Mouse (Mus musculus): ENCODE results near the gene Prmt8. TPM values are rescaled to one million over a fixed set of nuclear protein-coding genes. Genes with fewer than 3 reads are reported as not detected.

Prmt8 gene
- total and polyA plus RNA-seq, 3 experiments: not detected

GRCm38 (mm10) chr6:127767201-127767705 lies 2.0 kb downstream of the Prmt8 start:
- Histone ChIP-seq H3K36me3 (ENCODE audit: control insufficient read depth in 1 of 2, insufficient read depth in 2 of 2, low read length in 2 of 2) (no peaks in the 10 kb centered on the region), H3K4me3 (ENCODE audit: control insufficient read depth in 1 of 2, insufficient read depth in 1 of 2, low read depth in 2 of 2, low read length in 2 of 2) (no peak overlapping the region), H3K4me1 (ENCODE audit: control insufficient read depth in 1 of 2, insufficient read depth in 2 of 2, low read length in 2 of 2) (no peaks in the 10 kb centered on the region), H3K27me3 (ENCODE audit: control insufficient read depth in 1 of 2, insufficient read depth in 2 of 2, low read length in 2 of 2) (no peaks in the 10 kb centered on the region), H3K9ac (ENCODE audit: control insufficient read depth, low read depth, low read length, poor library complexity, severe bottlenecking) (no peak overlapping the region), H3K79me2 (ENCODE audit: control insufficient read depth, insufficient read depth, low read length, poor library complexity) (no peaks in the 10 kb centered on the region), H3K9me3 (replicated peaks; ENCODE audit: insufficient read depth, low read length) (no peaks in the 10 kb centered on the region; the same call in 1 of the 2 replicates), H3K27ac (ENCODE audit: control insufficient read depth, low read depth, low read length) (no peak overlapping the region)
- DNase-seq (ENCODE audit: low read depth, low spot score): no peak
- TF ChIP-seq MYB (IDR thresholded peaks at IDR 0.05; ENCODE audit: low read depth, low read length) (no peak), SMC3 (IDR thresholded peaks at IDR 0.05; ENCODE audit: low read depth, low read length) (no peak), ELF1 (IDR thresholded peaks at IDR 0.05; ENCODE audit: low read depth, low read length) (no peak), USF2 (IDR thresholded peaks at IDR 0.05; ENCODE audit: borderline replicate concordance in 1 of 2, insufficient read depth in 1 of 2, low read depth in 1 of 2, low read length in 2 of 2) (no peak), RCOR1 (IDR thresholded peaks at IDR 0.05; ENCODE audit: low read depth, low read length) (no peak), E2F4 (IDR thresholded peaks at IDR 0.05; ENCODE audit: borderline replicate concordance, low read depth, low read length) (no peak), MAFK (IDR thresholded peaks at IDR 0.05; ENCODE audit: borderline replicate concordance, low read depth, low read length) (no peak), GABPA (IDR thresholded peaks at IDR 0.05; ENCODE audit: low read depth, low read length) (no peak)

GRCm38 (mm10) chr6:127766641-127767200 lies 2.6 kb downstream of the Prmt8 start:
- Histone ChIP-seq H3K27ac (ENCODE audit: control insufficient read depth, low read depth, low read length) (no peak overlapping the region), H3K36me3 (ENCODE audit: control insufficient read depth in 1 of 2, insufficient read depth in 2 of 2, low read length in 2 of 2) (no peaks in the 10 kb centered on the region), H3K4me1 (ENCODE audit: control insufficient read depth in 1 of 2, insufficient read depth in 2 of 2, low read length in 2 of 2) (no peaks in the 10 kb centered on the region), H3K9ac (ENCODE audit: control insufficient read depth, low read depth, low read length, poor library complexity, severe bottlenecking) (no peak overlapping the region), H3K9me3 (replicated peaks; ENCODE audit: insufficient read depth, low read length) (no peaks in the 10 kb centered on the region; the same call in 1 of the 2 replicates), H3K4me3 (ENCODE audit: control insufficient read depth in 1 of 2, insufficient read depth in 1 of 2, low read depth in 2 of 2, low read length in 2 of 2) (no peak overlapping the region), H3K79me2 (ENCODE audit: control insufficient read depth, insufficient read depth, low read length, poor library complexity) (no peaks in the 10 kb centered on the region), H3K27me3 (ENCODE audit: control insufficient read depth in 1 of 2, insufficient read depth in 2 of 2, low read length in 2 of 2) (no peaks in the 10 kb centered on the region)
- TF ChIP-seq NELFE (IDR thresholded peaks at IDR 0.05; ENCODE audit: low read depth, low read length) (no peak), MEF2A (IDR thresholded peaks at IDR 0.05; ENCODE audit: extremely low read depth, insufficient replicate concordance, low read depth, low read length, poor library complexity, severe bottlenecking) (no peak), MAX (IDR thresholded peaks at IDR 0.05; ENCODE audit: low read length) (no peak), GABPA (IDR thresholded peaks at IDR 0.05; ENCODE audit: low read depth, low read length) (no peak), NRF1 (IDR thresholded peaks at IDR 0.05; ENCODE audit: insufficient read depth, low read depth, low read length, poor library complexity, severe bottlenecking) (no peak), ZNF384 (IDR thresholded peaks at IDR 0.05; ENCODE audit: low read depth, low read length) (no peak), RCOR1 (IDR thresholded peaks at IDR 0.05; ENCODE audit: low read depth, low read length) (no peak), EP300 (IDR thresholded peaks at IDR 0.05; ENCODE audit: low read depth in 1 of 2, low read length in 2 of 2) (no peak), E2F4 (IDR thresholded peaks at IDR 0.05; ENCODE audit: borderline replicate concordance, low read depth, low read length) (no peak), MAFK (IDR thresholded peaks at IDR 0.05; ENCODE audit: borderline replicate concordance, low read depth, low read length) (no peak), UBTF (IDR thresholded peaks at IDR 0.05; ENCODE audit: borderline replicate concordance, insufficient read depth, low read depth, low read length) (no peak), KAT2A (conservative IDR thresholded peaks at IDR 0.05; ENCODE audit: low read depth, low read length) (no peak), POLR2AphosphoS5 (IDR thresholded peaks at IDR 0.05; ENCODE audit: borderline replicate concordance, low read depth, low read length) (no peak), SMC3 (IDR thresholded peaks at IDR 0.05; ENCODE audit: low read depth, low read length) (no peak)
- no peak for DNase-seq (ENCODE audit: low read depth, low spot score)
